Mouse (Mus musculus): ENCODE results near the gene Tomm20.
"Not testable (repeated sequence)": the region's sequence is repeated elsewhere in the genome, so short reads cannot be mapped to it uniquely, and the experiment has no call there.

Tomm20 gene

DNA sequence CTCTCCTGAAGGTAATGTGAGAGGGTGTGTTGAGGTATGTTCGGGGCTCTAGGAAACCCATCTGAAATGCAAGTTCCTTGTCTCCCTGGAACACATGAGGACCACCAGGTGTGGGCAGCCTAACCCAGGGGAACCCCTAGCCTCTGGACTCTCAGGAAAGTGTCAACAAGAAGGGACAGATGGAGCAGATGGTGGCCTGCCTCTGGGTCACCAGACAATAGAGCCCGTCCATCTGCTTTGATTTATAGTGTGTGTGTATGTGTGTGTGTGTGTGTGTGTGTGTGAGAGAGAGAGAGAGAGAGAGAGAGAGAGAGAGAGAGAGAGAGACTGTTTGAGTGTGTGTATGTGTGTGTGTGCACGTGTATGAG is 58.0 kb downstream of the Tomm20 start:
- intact Hi-C loops (cut with DNase I), result no loop called here

- intact Hi-C loops (cut with DNase I), result no loop called here
These were observed 58.7 kb downstream of the Tomm20 start for GRCm38 (mm10) chr8:126886741-126887638.

DNA sequence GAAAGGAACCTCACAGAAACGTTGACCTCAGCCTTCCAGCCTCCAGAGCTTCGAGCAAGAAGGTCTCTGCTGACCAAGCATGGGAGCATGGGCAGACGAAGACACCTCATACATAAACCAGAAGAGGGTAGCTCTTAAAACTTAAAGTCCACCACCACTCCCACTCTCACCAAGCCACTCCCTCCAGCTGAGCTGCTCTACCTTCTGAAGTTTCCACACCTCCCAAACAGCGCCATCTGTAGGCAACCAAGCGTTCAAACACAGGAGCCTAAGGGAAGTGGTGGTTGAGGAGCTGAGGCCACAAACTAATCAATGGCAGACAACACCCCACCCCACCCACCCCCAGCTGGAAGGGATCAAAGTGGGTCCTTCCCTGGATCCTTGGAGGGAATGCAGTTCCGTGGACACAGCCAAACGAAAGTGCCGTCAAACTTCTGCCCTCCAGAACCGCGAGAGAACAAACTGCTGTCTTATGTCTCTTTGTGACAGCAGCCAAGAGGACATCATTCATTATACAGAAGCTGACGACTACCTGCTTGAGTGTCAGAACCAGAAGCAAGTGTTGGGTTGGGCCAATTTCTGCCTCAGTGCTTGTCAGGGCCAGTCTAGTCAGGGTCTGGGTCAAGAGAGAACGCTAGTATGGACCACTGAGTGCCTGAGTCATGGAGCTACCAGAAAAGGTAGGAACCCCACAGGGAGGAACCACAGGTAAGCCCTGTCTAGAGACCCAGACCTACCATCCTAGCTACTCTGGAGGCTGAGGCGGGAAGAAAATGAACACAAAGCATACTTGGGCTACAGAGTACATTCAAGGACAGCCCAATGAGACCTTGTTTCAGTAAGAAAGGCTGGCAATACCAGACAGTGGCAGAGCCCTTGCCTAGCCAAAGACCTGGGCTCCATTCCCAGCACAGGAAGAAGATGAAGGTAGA is 59.8 kb downstream of the Tomm20 start:
- intact Hi-C loops (cut with DNase I), result no loop called here

- intact Hi-C loops (cut with DNase I), result no loop called here
These were observed 61.3 kb downstream of the Tomm20 start for GRCm38 (mm10) chr8:126884202-126884926.

- intact Hi-C loops (cut with DNase I), result no loop called here
These were observed 61.9 kb downstream of the Tomm20 start for GRCm38 (mm10) chr8:126883752-126884151.

DNA sequence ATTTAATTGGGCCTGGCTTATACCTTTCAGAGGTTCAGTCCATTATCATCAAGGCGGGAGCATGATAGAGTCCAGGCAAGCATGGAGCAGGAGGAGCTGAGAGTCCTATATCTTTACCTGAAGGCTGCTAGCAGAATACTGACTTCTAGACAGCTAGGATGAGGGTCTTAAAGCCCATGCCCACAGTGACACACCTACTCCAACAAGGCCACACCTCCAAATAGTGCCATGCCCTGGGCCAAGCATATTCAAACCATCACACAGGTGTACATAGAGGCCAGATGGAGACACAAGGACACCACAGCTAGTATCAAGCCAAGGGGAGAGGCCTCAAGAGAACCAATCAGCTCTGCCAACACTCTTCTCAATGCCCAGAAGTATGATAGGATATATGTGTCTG is 63.1 kb downstream of the Tomm20 start:
- intact Hi-C loops (cut with DNase I), result not testable (repeated sequence)

DNA sequence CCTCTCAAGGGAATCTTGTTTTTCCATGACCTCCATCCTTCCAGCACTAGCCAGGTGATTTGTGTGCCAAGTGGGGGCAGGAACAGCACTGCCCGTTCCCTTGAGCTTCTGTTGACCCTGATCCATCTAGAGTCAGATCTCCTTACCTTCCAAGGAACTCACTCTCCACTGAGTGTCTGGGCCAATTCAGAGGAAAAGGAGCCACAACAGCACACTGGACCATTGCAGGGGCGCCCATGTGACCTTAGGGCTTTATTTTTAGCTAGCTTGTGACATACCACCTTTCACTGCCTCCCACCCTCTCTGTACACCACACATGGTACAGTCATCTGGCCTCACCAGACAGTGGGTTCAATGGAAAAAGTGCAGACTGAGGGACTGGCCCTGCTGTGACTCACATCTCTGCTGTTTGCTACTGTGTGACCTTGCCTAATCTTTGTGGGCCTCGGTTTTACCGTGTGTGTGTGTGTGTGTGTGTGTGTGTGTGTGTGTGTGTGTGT is 64.0 kb downstream of the Tomm20 start:
- intact Hi-C loops (cut with DNase I), result no loop called here
